Mouse (Mus musculus): ENCODE measurements around the gene Pipox. TPM values are rescaled to one million over a fixed set of nuclear protein-coding genes. Genes with fewer than 3 reads are reported as not detected.

The Pipox gene
- polyA plus RNA-seq, 1 experiment from 2014 or later: 7.3 TPM

DNA sequence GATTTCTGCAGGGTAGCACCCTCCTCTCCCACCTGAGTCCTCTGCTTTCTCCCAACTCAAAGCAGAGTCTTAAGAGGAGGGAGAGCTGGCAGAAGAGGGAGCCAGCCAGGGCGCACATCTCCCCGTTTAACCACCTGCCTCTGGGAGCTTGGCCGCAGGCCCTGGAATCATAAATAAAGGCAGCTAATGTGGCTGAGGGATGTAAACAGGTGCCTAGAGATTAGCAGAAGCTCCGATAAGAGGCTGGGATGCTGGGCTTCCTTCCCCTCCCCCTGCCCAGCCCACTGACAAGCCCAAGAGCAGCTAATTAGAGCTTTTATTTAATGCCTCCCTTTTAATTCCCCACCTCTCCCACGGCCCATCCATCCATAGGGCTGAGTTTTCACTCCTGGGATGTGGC lies 45.8 kb downstream of the Pipox start:
- H3K9me3 ChIP-seq: no peaks in the 10 kb centered on the region
- no peak for DNase-seq (ENCODE audit: low spot score)
- WGBS: 50% methylated on average over 5 of the region's 5 CpGs
- H3K4me3 ChIP-seq: no peak overlapping the region
- H3K27me3 ChIP-seq (ENCODE audit: insufficient read depth, poor library complexity, severe bottlenecking): peaks cover 49% of the 10 kb centered on the region
- H3K27ac ChIP-seq: no peak overlapping the region; the same call in 1 of the 2 replicates
- peaks cover 92% of the 10 kb centered on the region for H3K36me3 ChIP-seq
- H3K4me1 ChIP-seq (replicated peaks): peaks cover 57% of the 10 kb centered on the region

DNA sequence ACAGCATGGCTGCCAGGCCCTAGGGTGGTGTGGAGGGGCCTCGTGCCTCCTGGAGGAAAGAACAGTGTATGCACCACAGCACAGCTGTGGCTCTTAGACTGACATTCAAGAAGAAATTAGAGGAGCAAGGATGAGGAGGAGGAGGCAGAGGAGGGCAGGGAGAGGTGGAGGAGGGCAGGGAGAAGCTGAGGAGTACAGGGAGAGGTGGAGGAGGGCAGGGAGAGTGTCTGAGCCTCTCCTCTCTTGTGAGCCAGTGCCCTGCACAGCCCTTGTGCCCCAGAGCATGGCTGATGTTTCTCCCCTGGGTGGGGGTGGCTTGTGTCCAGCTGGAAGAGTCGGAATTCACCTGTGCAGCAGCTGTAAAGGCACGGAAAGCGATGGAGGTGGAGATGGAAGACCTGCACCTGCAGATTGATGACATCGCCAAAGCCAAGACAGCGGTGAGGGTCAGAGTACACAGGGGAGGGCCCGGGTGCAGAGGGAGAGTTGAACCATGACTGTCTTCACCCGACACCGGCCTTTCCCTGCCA lies 46.2 kb downstream of the Pipox start:
- H3K9me3 ChIP-seq: no peaks in the 10 kb centered on the region
- peaks cover 50% of the 10 kb centered on the region for H3K27me3 ChIP-seq (ENCODE audit: insufficient read depth, poor library complexity, severe bottlenecking)
- no peak overlapping the region for H3K4me3 ChIP-seq
- H3K36me3 ChIP-seq: peaks cover 93% of the 10 kb centered on the region
- WGBS: 56% methylated on average over 9 of the region's 9 CpGs
- H3K4me1 ChIP-seq (replicated peaks): peaks cover 61% of the 10 kb centered on the region
- peak overlapping the region; percentile 13 for H3K27ac ChIP-seq
- no peak for DNase-seq (ENCODE audit: low spot score)

- peaks cover 88% of the 10 kb centered on the region for H3K36me3 ChIP-seq
- WGBS: 64% methylated on average over 4 of the region's 4 CpGs
- H3K27ac ChIP-seq: no peak overlapping the region
Measured at GRCm38 (mm10) chr11:77843906-77844200, 50.0 kb downstream of the Pipox start.

DNA sequence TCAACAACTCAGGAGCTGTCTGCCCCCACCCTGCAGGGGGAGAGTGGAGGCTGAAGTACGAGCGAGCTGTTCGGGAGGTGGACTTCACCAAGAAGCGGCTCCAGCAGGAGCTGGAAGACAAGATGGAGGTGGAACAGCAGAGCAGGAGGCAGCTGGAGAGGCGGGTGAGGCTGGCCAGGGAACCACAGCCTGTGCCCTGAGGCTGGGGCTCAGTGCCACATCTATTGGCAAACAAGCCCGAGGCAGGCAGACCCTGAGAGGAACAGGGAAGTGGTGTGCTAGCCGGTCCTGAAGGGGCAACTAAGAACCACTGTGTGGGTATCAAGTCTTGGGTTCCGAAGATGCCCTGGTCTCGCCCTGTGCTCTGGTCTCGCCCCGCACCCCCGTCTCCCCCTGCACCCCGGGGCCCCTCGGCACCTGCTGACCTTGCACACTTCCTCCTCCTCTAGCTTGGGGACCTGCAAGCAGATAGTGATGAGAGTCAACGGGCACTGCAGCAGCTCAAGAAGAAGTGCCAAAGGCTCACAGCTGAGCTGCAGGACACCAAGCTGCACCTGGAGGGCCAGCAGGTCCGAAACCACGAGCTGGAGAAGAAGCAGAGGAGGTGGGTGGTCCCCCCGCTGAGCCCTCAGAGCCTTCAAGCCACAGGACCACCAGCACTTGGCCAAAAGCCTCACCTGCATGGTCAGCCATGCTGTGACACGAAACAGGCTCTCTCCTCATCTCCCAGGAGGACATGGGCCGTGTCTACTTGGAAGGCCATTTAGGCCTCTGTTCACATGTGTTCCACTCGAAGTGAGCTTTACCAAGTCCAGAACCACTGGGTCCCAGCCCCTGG lies 50.6 kb downstream of the Pipox start:
- Histone ChIP-seq H3K9me3 (no peaks in the 10 kb centered on the region), H3K4me3 (no peak overlapping the region), H3K4me1 (replicated peaks) (peaks cover 38% of the 10 kb centered on the region), H3K27me3 (ENCODE audit: insufficient read depth, poor library complexity, severe bottlenecking) (peaks cover 53% of the 10 kb centered on the region), H3K27ac (peak overlapping the region; percentile 12; the same call in 1 of the 2 replicates), H3K36me3 (peaks cover 90% of the 10 kb centered on the region)
- WGBS: 89% methylated on average over 21 of the region's 21 CpGs
- DNase-seq (ENCODE audit: low spot score): no peak

More at GRCm38 (mm10) chr11:77843906-77844200, 50.0 kb downstream of the Pipox start:
- no peak overlapping the region for H3K4me3 ChIP-seq
- no peak for DNase-seq (ENCODE audit: low spot score)
- H3K27me3 ChIP-seq (ENCODE audit: insufficient read depth, poor library complexity, severe bottlenecking): peaks cover 54% of the 10 kb centered on the region
- peaks cover 43% of the 10 kb centered on the region for H3K4me1 ChIP-seq (replicated peaks)
- H3K9me3 ChIP-seq: no peaks in the 10 kb centered on the region

- no peak for DNase-seq (ENCODE audit: low spot score)
- H3K27ac ChIP-seq: no peak overlapping the region
- peaks cover 35% of the 10 kb centered on the region for H3K27me3 ChIP-seq (ENCODE audit: insufficient read depth, poor library complexity, severe bottlenecking)
- no peaks in the 10 kb centered on the region for H3K9me3 ChIP-seq
- H3K36me3 ChIP-seq: peaks cover 90% of the 10 kb centered on the region
- 87% methylated on average over 16 of the region's 16 CpGs for WGBS
- peaks cover 46% of the 10 kb centered on the region for H3K4me1 ChIP-seq (replicated peaks)
- H3K4me3 ChIP-seq: no peak overlapping the region
Measured at GRCm38 (mm10) chr11:77840523-77841245, 53.2 kb downstream of the Pipox start.

GRCm38 (mm10) chr11:77837856-77838255 lies 56.0 kb downstream of the Pipox start:
- DNase-seq (ENCODE audit: low spot score): no peak
- H3K9me3 ChIP-seq: peaks cover 4% of the 10 kb centered on the region; the same call in 1 of the 2 replicates
- peaks cover 30% of the 10 kb centered on the region for H3K4me1 ChIP-seq (replicated peaks)
- peaks cover 92% of the 10 kb centered on the region for H3K36me3 ChIP-seq
- peaks cover 31% of the 10 kb centered on the region for H3K27me3 ChIP-seq (ENCODE audit: insufficient read depth, poor library complexity, severe bottlenecking)
- 82% methylated on average over 5 of the region's 5 CpGs for WGBS
- H3K27ac ChIP-seq: no peak overlapping the region
- no peak overlapping the region for H3K4me3 ChIP-seq

- WGBS: 62% methylated on average over 4 of the region's 4 CpGs
- DNase-seq (ENCODE audit: low spot score): no peak
- Histone ChIP-seq H3K9me3 (peaks cover 4% of the 10 kb centered on the region; the same call in 1 of the 2 replicates), H3K36me3 (peaks cover 91% of the 10 kb centered on the region), H3K4me3 (no peak overlapping the region), H3K4me1 (replicated peaks) (peaks cover 22% of the 10 kb centered on the region), H3K27ac (0 out of 2 replicates have a peak overlapping the region, but pooled peaks have one; percentile 24), H3K27me3 (ENCODE audit: insufficient read depth, poor library complexity, severe bottlenecking) (peaks cover 26% of the 10 kb centered on the region)
Measured at GRCm38 (mm10) chr11:77836751-77837150, 57.1 kb downstream of the Pipox start.

DNA sequence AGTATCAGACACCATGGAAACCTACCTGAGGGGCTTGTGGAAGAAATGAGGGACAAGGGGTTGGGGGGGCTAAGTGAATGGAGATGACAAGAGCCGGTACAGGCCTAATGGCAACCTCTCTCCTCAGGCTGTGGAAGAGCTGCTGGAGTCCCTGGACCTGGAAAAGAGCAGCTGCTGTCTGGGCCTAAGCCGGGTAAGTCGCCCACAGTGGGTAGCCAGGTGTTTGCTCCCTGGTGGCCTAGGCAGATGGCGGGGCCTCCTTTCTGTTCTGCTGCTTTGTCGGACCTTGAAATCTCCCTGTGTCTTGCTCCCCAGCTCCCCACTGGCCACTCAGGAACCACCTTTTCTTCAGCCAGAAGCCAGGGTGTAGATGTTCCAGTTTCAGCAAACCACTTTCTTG lies 57.6 kb downstream of the Pipox start:
- Histone ChIP-seq H3K36me3 (peaks cover 86% of the 10 kb centered on the region), H3K4me1 (replicated peaks) (peaks cover 19% of the 10 kb centered on the region), H3K9me3 (peaks cover 4% of the 10 kb centered on the region; the same call in 1 of the 2 replicates), H3K4me3 (no peak overlapping the region), H3K27me3 (ENCODE audit: insufficient read depth, poor library complexity, severe bottlenecking) (peaks cover 22% of the 10 kb centered on the region), H3K27ac (0 out of 2 replicates have a peak overlapping the region, but pooled peaks have one; percentile 26)
- DNase-seq (ENCODE audit: low spot score): no peak
- WGBS: 76% methylated on average over 5 of the region's 5 CpGs

- Histone ChIP-seq H3K9me3 (peaks cover 4% of the 10 kb centered on the region; the same call in 1 of the 2 replicates), H3K36me3 (peaks cover 83% of the 10 kb centered on the region), H3K27ac (0 out of 2 replicates have a peak overlapping the region, but pooled peaks have one; percentile 23), H3K4me3 (no peak overlapping the region), H3K4me1 (replicated peaks) (peaks cover 30% of the 10 kb centered on the region), H3K27me3 (ENCODE audit: insufficient read depth, poor library complexity, severe bottlenecking) (0 out of 2 replicates have a peak, but pooled peaks cover 12% of the 10 kb centered on the region)
- 85% methylated on average over 3 of the region's 3 CpGs for WGBS
- no peak for DNase-seq (ENCODE audit: low spot score)
Measured at GRCm38 (mm10) chr11:77835109-77835508, 58.8 kb downstream of the Pipox start.

DNA sequence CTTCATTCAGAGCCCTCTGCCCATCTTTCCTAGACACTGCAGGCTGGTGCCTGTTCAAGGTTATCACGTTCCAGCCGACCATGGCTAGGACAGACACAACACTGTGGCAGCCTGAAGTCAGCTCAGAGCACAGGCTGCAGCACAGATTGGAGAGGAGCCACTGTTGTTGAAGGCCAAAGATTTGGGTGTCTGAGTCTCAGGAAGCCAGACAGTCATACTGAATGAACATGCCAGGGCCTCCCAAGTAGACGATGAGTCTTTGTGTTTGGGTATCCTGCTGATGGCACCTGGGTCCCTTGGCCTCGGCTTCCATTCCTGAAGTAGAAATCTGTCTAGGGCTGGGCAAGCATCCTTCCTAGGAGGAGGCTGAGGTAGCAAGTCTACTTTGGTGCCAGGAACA lies 61.4 kb downstream of the Pipox start:
- Histone ChIP-seq H3K4me1 (replicated peaks) (peaks cover 39% of the 10 kb centered on the region), H3K27ac (no peak overlapping the region), H3K27me3 (ENCODE audit: insufficient read depth, poor library complexity, severe bottlenecking) (peaks cover 26% of the 10 kb centered on the region), H3K4me3 (no peak overlapping the region), H3K9me3 (peaks cover 4% of the 10 kb centered on the region; the same call in 1 of the 2 replicates), H3K36me3 (peaks cover 91% of the 10 kb centered on the region)
- WGBS: 89% methylated on average over 4 of the region's 4 CpGs
- DNase-seq (ENCODE audit: low spot score): no peak

DNA sequence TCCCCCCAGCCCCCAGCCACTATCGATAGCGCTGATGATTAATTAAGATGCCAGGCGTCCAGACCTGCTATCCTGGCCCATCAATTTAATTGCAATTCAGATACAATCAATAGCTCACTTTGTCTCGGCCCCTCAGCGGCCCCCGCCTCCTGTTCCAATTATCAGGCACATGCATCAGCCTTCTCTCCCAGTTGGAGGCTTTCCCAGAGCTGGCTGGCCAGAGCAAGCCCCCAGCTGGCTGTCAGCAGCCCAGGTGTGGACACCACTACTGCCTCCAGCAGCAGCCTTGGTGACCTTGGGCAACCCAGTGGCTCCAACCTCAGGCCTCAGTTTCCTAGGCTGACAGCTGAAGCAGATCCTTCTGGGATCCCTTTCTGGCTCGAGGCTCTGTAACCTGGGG lies 63.0 kb downstream of the Pipox start:
- 0 out of 2 replicates have a peak overlapping the region, but pooled peaks have one; percentile 8 for H3K27ac ChIP-seq
- no peak overlapping the region for H3K4me3 ChIP-seq
- peaks cover 34% of the 10 kb centered on the region for H3K27me3 ChIP-seq (ENCODE audit: insufficient read depth, poor library complexity, severe bottlenecking)
- 58% methylated on average over 7 of the region's 7 CpGs for WGBS
- no peak for DNase-seq (ENCODE audit: low spot score)
- H3K36me3 ChIP-seq: peaks cover 77% of the 10 kb centered on the region
- peaks cover 43% of the 10 kb centered on the region for H3K4me1 ChIP-seq (replicated peaks)
- H3K9me3 ChIP-seq: peaks cover 4% of the 10 kb centered on the region; the same call in 1 of the 2 replicates

Data from hindbrain, embryonic 10.5 days (tissue).